Mouse (Mus musculus): ENCODE measurements around the gene Ppt2.

Ppt2 gene

GRCm38 (mm10) chr17:34627943-34628643, at the start of gene Ppt2:
Gene Ppt2 (minus strand): TSS chr17:34628510.
- DNase-seq (ENCODE audit: low spot score in 2 of 2): no peak

GRCm38 (mm10) chr17:34676671-34677070, 48.4 kb upstream of the Ppt2 start:
- DNase-seq (ENCODE audit: low spot score in 2 of 2): no peak

GRCm38 (mm10) chr17:34676093-34676460, 47.8 kb upstream of the Ppt2 start:
- no peak for DNase-seq (ENCODE audit: low spot score in 2 of 2)

GRCm38 (mm10) chr17:34675205-34676092, 47.1 kb upstream of the Ppt2 start:
- DNase-seq (ENCODE audit: low spot score in 2 of 2): no peak

GRCm38 (mm10) chr17:34674524-34675204, 46.4 kb upstream of the Ppt2 start:
- DNase-seq (ENCODE audit: low spot score in 2 of 2): no peak

- no peak for DNase-seq (ENCODE audit: low spot score in 2 of 2)
Measured at GRCm38 (mm10) chr17:34673139-34673538, 44.8 kb upstream of the Ppt2 start.

- no peak for DNase-seq (ENCODE audit: low spot score in 2 of 2)
Measured at GRCm38 (mm10) chr17:34672246-34672792, 44.0 kb upstream of the Ppt2 start.

GRCm38 (mm10) chr17:34671151-34672066, 43.1 kb upstream of the Ppt2 start:
- no peak for DNase-seq (ENCODE audit: low spot score in 2 of 2)

GRCm38 (mm10) chr17:34670235-34670634, 41.9 kb upstream of the Ppt2 start, which contains the start of gene Tnxb:
Gene Tnxb (plus strand): TSS chr17:34670535.
- DNase-seq (ENCODE audit: low spot score in 2 of 2): no peak

- DNase-seq (ENCODE audit: low spot score in 2 of 2): no peak
Measured at GRCm38 (mm10) chr17:34664472-34664871, 36.2 kb upstream of the Ppt2 start.

GRCm38 (mm10) chr17:34663558-34663957, 35.2 kb upstream of the Ppt2 start:
- no peak for DNase-seq (ENCODE audit: low spot score in 2 of 2)

GRCm38 (mm10) chr17:34662978-34663377, 34.7 kb upstream of the Ppt2 start:
- no peak for DNase-seq (ENCODE audit: low spot score in 2 of 2)

- no peak for DNase-seq (ENCODE audit: low spot score in 2 of 2)
Measured at GRCm38 (mm10) chr17:34662468-34662867, 34.2 kb upstream of the Ppt2 start.

- DNase-seq (ENCODE audit: low spot score in 2 of 2): no peak
Measured at GRCm38 (mm10) chr17:34661121-34661591, 32.8 kb upstream of the Ppt2 start.

GRCm38 (mm10) chr17:34660259-34660820, 32.0 kb upstream of the Ppt2 start:
- no peak for DNase-seq (ENCODE audit: low spot score in 2 of 2)

GRCm38 (mm10) chr17:34659897-34660214, 31.5 kb upstream of the Ppt2 start:
- DNase-seq (ENCODE audit: low spot score in 2 of 2): no peak

GRCm38 (mm10) chr17:34659181-34659896, 31.0 kb upstream of the Ppt2 start:
- DNase-seq (ENCODE audit: low spot score in 2 of 2): no peak

GRCm38 (mm10) chr17:34658591-34658990, 30.3 kb upstream of the Ppt2 start:
- no peak for DNase-seq (ENCODE audit: low spot score in 2 of 2)

GRCm38 (mm10) chr17:34658145-34658544, 29.8 kb upstream of the Ppt2 start:
- DNase-seq (ENCODE audit: low spot score in 2 of 2): no peak

- no peak for DNase-seq (ENCODE audit: low spot score in 2 of 2)
Measured at GRCm38 (mm10) chr17:34657271-34657670, 29.0 kb upstream of the Ppt2 start.
